Mouse (Mus musculus) E14TG2a.4 (cell line): ENCODE data around the gene AI413582.

Experiments
- CTCF ChIP-seq: conservative IDR thresholded peaks from 2 replicates; pipeline ENCODE4 v1.5.1; 2014; ENCODE audit warnings: low read length
- POU5F1 ChIP-seq: IDR thresholded peaks from 2 replicates; pipeline ENCODE4 v1.6.1; 2014; ENCODE audit warnings: low read length, borderline replicate concordance

- no peak; the same call in 1 of the 2 replicates for TF ChIP-seq CTCF
- TF ChIP-seq POU5F1, result no peak
Measured at GRCm38 (mm10) chr17:27527188-27527587, 38.4 kb downstream of the AI413582 start.
